Mouse (Mus musculus) heart, postnatal 0 days (tissue): ENCODE results near the gene Ckap2l. TPM values are rescaled to one million over a fixed set of nuclear protein-coding genes. Genes with fewer than 3 reads are reported as not detected.
A peak's percentile ranks its signal among the peaks of the same experiment; 100 is the strongest.

Experiments used
- ATAC-seq: fragments of 200-750 bp; cut with Nextera tagmentation; 2 replicates; pipeline ENCODE4 v1.8.0; 2017; ENCODE audit warnings: low read depth, moderate number of reproducible peaks, moderate library complexity; ENCODE audit not compliant: insufficient read depth
- DNase-seq: peaks from one replicate; pipeline ENCODE4 v3.0.0-alpha.2; 2016; ENCODE audit warnings: low spot score
- H3K27ac ChIP-seq: fragments of 300-500 bp; sonication (generic); 2 replicates; pipeline ENCODE4 v1.5.1; 2014; ENCODE audit warnings: low read depth, mild to moderate bottlenecking
- H3K27me3 ChIP-seq: fragments of 300-500 bp; sonication (generic); 2 replicates; pipeline ENCODE4 v1.6.1; 2014; ENCODE audit warnings: low read length, mixed read lengths; ENCODE audit not compliant: control insufficient read depth, insufficient read depth
- H3K36me3 ChIP-seq: fragments of 300-500 bp; sonication (generic); replicated peaks from 2 replicates; pipeline ENCODE4 v1.6.1; 2014; ENCODE audit warnings: low read length, mixed read lengths; ENCODE audit not compliant: control insufficient read depth, insufficient read depth
- H3K4me1 ChIP-seq: fragments of 300-500 bp; sonication (generic); 2 replicates; pipeline ENCODE4 v1.6.1; 2014; ENCODE audit warnings: antibody characterized with exemption; ENCODE audit not compliant: control insufficient read depth, insufficient read depth
- H3K4me2 ChIP-seq: fragments of 300-500 bp; sonication (generic); 2 replicates; pipeline ENCODE4 v1.6.1; 2014; ENCODE audit warnings: low read depth, mild to moderate bottlenecking, low read length, moderate library complexity
- H3K4me3 ChIP-seq: fragments of 300-500 bp; sonication (generic); 2 replicates; pipeline ENCODE4 v1.5.1; 2014; ENCODE audit warnings: low read depth, low read length
- H3K9ac ChIP-seq: fragments of 300-500 bp; sonication (generic); replicated peaks from 2 replicates; pipeline ENCODE4 v1.6.1; 2014; ENCODE audit warnings: low read depth, low read length, mixed read lengths
- H3K9me3 ChIP-seq: fragments of 300-500 bp; sonication (generic); replicated peaks from 2 replicates; pipeline ENCODE4 v1.6.1; 2016; ENCODE audit warnings: low read length; ENCODE audit not compliant: control insufficient read depth
- CTCF ChIP-seq: IDR thresholded peaks from 2 replicates; pipeline ENCODE4 v1.5.1; 2016; ENCODE audit warnings: antibody characterized with exemption, control low read depth, low read depth
- EP300 ChIP-seq: IDR thresholded peaks from 2 replicates; pipeline ENCODE4 v1.6.1; 2016; ENCODE audit warnings: antibody characterized with exemption, low read depth
- WGBS: fragments of 180-500 bp; shearing (Covaris S2); extraction: QIAGEN DNeasy Blood & Tissue Kit; methylation state at CpG from one replicate; pipeline ENCODE4 v1.1.7; 2014; 5-methylcytosine and 5-hydroxymethylcytosine counted together
- polyA plus RNA-seq: library from polyadenylated mRNA; unstranded; fragments of >200 nt; fragmentation: Nextera tagmentation; extraction: Ambion mirVana; gene quantifications from 2 replicates; pipeline ENCODE4 v1.2.1, GENCODE M21; 2015
- total RNA-seq: library from RNA; depleted of rRNA; stranded (reverse); fragments of >200 nt; gene quantifications from 2 replicates; pipeline ENCODE4 v1.2.3, GENCODE M21; 2014; ENCODE audit warnings: low replicate concordance

Gene Ckap2l
- total and polyA plus RNA-seq, 2 experiments from 2014 or later: 12.6 to 16.2 TPM

DNA sequence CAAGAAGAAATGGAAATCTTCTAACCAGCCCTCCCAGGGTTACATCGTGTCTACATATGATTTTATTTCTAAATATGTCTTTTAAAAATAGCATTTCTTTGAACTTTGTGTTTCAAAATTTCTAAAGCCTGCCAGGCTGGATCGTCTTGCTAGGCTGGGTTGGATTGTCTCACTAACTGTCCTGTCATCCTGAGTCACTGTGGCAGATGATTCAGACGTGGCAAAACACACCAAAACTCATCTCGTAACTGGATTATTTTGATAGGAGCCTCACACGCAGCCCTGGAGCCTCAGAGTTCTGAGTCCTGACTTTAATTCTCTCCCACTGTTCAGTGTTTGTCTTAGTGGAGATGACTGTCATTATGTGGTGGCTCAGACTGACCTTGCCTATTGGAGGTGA lies 33.9 kb downstream of the Ckap2l start:
- H3K4me1 ChIP-seq: no peaks in the 10 kb centered on the region
- 64% methylated on average over 5 of the region's 5 CpGs for WGBS
- no peak overlapping the region for H3K27ac ChIP-seq
- H3K4me3 ChIP-seq: no peak overlapping the region
- H3K4me2 ChIP-seq: no peak overlapping the region
- ATAC-seq (no peak), DNase-seq (no peak)
- H3K36me3 ChIP-seq: peaks cover 14% of the 10 kb centered on the region
- no peak overlapping the region for H3K9ac ChIP-seq
- no peaks in the 10 kb centered on the region for H3K27me3 ChIP-seq
- H3K9me3 ChIP-seq: no peaks in the 10 kb centered on the region
- no peak for TF ChIP-seq CTCF
- TF ChIP-seq EP300: no peak

DNA sequence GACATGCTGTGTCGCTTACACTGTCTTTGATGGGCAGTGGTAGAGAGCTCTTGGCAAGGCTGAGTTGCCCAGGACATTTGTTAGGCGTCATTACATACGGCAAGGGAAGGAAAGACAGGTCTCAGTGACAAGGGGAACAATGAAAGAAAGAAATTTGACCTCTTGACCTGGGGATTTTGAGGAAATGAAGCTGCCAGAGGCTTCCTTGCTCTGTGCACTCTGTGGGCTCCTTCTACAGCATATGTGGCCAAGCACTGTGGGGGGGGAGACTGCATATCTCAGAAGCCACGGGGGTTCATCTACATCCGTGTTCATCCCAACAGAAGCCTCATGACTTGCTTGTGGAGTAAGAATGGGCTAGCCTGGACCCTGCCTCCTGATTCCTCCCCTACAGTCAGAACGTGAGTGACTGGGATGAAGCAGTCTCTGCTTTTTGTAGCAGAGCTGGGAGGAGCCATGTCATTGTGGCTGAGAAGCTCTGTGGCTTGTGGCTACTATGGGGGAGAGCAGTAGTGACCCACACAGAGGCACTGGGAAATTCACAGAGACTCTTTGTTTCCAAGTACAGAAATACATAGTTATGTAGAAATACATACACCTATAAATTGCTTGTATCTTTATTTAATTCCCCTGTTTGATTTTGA lies 35.7 kb downstream of the Ckap2l start:
- Histone ChIP-seq H3K27ac (no peak overlapping the region), H3K9me3 (no peaks in the 10 kb centered on the region), H3K4me2 (no peak overlapping the region), H3K4me1 (no peaks in the 10 kb centered on the region), H3K4me3 (no peak overlapping the region), H3K9ac (no peak overlapping the region), H3K36me3 (no peaks in the 10 kb centered on the region), H3K27me3 (no peaks in the 10 kb centered on the region)
- no peak for TF ChIP-seq EP300
- TF ChIP-seq CTCF: no peak
- WGBS: 36% methylated on average over 6 of the region's 6 CpGs
- ATAC-seq (no peak), DNase-seq (no peak)

DNA sequence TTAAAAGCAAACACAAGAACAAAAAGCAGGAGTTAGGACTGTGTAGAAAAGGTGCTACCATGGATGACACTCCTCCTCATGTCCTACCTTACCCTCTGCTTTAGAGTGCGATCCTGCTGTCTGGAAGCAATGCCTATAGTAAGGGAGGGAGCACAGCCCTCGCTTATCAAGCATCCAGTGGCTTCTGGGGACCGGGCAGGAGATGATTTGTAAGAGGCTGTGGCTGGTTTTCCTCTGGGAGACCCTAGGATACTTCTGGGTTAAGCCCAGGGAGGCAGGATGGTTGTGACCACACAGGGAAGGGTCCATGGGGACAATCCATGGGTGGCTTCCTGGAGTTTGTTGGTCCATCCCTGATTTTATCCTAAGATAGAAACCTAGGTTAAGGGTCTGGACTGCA lies 36.4 kb downstream of the Ckap2l start:
- no peak overlapping the region for H3K9ac ChIP-seq
- DNase-seq: no peak
- H3K4me3 ChIP-seq: no peak overlapping the region
- WGBS: 56% methylated on average over 3 of the region's 3 CpGs
- H3K36me3 ChIP-seq: no peaks in the 10 kb centered on the region
- H3K27me3 ChIP-seq: no peaks in the 10 kb centered on the region
- no peaks in the 10 kb centered on the region for H3K4me1 ChIP-seq
- ATAC-seq: no peak
- no peaks in the 10 kb centered on the region for H3K9me3 ChIP-seq
- TF ChIP-seq EP300 (no peak), CTCF (no peak)
- no peak overlapping the region for H3K27ac ChIP-seq
- no peak overlapping the region for H3K4me2 ChIP-seq

DNA sequence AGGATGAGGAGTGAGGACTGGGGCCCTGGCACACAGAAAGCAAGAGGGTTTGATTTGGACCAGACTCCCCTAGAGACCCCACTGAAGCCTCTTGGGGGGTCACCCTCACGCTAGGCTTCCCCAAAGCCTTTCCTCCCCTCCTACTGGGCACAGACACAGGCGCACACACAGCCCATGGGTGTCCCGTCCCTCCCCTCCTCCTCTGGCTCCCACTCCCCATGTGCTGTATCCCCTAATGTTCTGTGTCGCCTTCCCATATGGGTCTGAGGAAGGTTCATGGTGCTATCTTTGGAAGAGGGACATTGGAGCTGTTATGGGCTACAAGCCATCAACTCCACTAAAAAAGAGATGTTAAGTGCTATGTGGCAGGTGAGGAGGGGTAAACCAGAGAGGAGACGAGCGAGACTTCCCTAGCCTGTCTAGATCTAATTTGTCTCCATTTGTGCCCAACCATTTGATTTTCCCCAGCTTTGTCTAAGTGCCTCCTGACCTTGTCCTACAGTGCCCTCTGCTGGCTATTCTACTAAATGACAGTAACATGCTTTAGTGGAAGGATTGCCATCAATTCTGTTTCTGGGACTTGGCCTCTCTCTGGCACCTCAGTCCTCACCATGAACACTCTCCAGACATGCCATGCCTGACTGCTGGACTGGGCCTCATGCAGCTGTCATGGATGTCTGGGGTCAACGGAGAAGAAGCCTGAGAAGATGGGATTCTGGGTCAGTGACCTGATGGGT lies 38.4 kb downstream of the Ckap2l start:
- no peaks in the 10 kb centered on the region for H3K9me3 ChIP-seq
- H3K27me3 ChIP-seq: no peaks in the 10 kb centered on the region
- no peak overlapping the region for H3K27ac ChIP-seq
- TF ChIP-seq EP300: no peak
- TF ChIP-seq CTCF: peak; percentile 94
- no peak overlapping the region for H3K4me2 ChIP-seq
- no peak overlapping the region for H3K9ac ChIP-seq
- DNase-seq (peak; percentile 79), ATAC-seq (peak; percentile 45; the same call in 1 of the 2 replicates)
- H3K4me1 ChIP-seq: no peaks in the 10 kb centered on the region
- no peaks in the 10 kb centered on the region for H3K36me3 ChIP-seq
- no peak overlapping the region for H3K4me3 ChIP-seq
- 29% methylated on average over 7 of the region's 7 CpGs for WGBS

DNA sequence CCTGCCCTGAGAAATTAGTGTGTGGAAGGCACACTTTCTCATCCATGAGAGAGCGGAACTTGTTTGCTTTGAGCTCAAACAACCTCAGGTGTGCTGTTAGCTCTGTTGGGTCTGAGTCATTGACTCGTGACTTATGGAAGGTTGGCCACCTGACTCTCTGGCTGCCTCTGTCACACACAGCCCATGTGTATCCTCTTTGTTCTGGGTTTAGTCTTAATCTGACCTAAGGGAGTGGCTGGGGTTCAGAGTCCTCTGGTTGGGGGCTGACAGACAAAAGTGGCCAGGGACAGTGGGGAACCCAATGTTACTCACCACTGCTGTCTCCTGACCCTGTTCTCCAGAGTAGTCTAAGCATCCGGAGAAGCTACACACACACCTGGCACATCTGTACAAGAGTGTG lies 39.0 kb downstream of the Ckap2l start:
- Histone ChIP-seq H3K36me3 (no peaks in the 10 kb centered on the region), H3K4me2 (no peak overlapping the region), H3K27me3 (no peaks in the 10 kb centered on the region), H3K9me3 (no peaks in the 10 kb centered on the region), H3K4me1 (no peaks in the 10 kb centered on the region), H3K4me3 (no peak overlapping the region), H3K9ac (no peak overlapping the region), H3K27ac (no peak overlapping the region)
- TF ChIP-seq EP300 (no peak), CTCF (no peak)
- ATAC-seq (no peak), DNase-seq (no peak)
- WGBS: 86% methylated on average over 3 of the region's 3 CpGs

DNA sequence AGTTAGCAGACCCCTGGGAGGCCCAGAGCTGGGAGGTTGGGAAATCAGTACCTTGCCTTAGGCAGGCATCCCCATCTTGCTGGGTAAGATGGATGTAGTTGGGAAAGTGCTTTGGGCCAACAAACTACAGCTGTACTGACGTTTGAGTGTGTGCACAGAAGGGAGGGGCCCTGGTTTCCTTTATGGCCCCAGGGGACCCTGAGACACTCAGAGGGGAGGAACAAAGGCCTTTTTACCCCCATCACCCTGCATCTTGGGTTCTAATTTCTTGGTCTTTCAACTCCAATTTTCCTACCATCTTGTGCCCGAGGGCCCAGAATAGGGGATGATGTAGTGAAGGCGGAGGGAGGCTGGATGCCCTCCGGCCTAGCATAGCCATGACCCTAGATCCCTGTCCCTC lies 41.0 kb downstream of the Ckap2l start:
- H3K27ac ChIP-seq: no peak overlapping the region
- TF ChIP-seq EP300 (no peak), CTCF (no peak)
- H3K4me1 ChIP-seq: no peaks in the 10 kb centered on the region
- no peaks in the 10 kb centered on the region for H3K9me3 ChIP-seq
- DNase-seq (no peak), ATAC-seq (no peak)
- no peak overlapping the region for H3K9ac ChIP-seq
- no peak overlapping the region for H3K4me3 ChIP-seq
- WGBS: 79% methylated on average over 4 of the region's 4 CpGs
- H3K36me3 ChIP-seq: no peaks in the 10 kb centered on the region
- H3K4me2 ChIP-seq: no peak overlapping the region
- no peaks in the 10 kb centered on the region for H3K27me3 ChIP-seq
